Mouse (Mus musculus): ENCODE measurements around the gene Abr.

DNA sequence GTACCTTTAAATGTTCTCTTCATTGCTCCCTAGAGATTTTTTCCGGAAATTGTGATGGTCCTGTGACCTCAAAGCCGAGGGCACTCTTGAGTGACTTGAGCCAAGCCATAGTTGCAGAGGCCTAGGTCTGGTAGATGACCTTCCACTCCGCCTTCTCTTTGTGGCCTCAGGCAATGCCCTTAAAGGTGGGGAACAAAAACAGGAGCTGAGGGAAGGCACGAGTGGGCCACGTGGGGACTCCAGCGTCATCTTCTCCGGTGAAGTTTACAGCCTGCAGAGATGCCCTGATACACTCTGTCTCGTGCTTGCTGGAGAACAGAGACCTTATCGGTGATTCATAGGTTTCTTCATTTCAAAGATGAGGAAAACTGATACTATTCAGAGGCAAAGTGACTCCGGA, 2.0 kb upstream of the Abr start:
- TF ChIP-seq EP300 (IDR thresholded peaks at IDR 0.05; ENCODE audit: insufficient read depth, low read depth, low read length) (no peak), POLR2A (IDR thresholded peaks at IDR 0.05; ENCODE audit: insufficient read depth, low read length) (no peak), CTCF (IDR thresholded peaks at IDR 0.05; ENCODE audit: low read depth, low read length) (no peak)
